In genomic region chr2:26329402-26329801, GRCm38 (mm10) we compare ENCODE assay signal across 8 mouse cellular contexts. TPM values are rescaled to one million over a fixed set of nuclear protein-coding genes. Genes with fewer than 3 reads are reported as not detected.
DNase-seq lines count a peak whose midpoint lies in the region; ATAC-seq and TF ChIP-seq lines count a peak whose summit lies in the region.

No protein-coding gene starts in this region.

- H3K4me2 ChIP-seq in heart, embryonic 16.5 days (ENCODE audit: low read depth, low read length) = no peak overlapping the region
- no peak overlapping the region for H3K4me2 ChIP-seq in liver, postnatal 0 days (ENCODE audit: low read depth, low read length)

- H3K36me3 ChIP-seq in heart, embryonic 16.5 days (ENCODE audit: control insufficient read depth, insufficient read depth) = peaks cover 24% of the 10 kb centered on the region
- peaks cover 3% of the 10 kb centered on the region for H3K36me3 ChIP-seq in liver, postnatal 0 days (replicated peaks; ENCODE audit: insufficient read depth, low read length)

- 50% methylated on average over 8 of the region's 8 CpGs for WGBS in heart, embryonic 16.5 days
- WGBS in liver, postnatal 0 days (ENCODE audit: insufficient replicate concordance) = 73% methylated on average over 8 of the region's 8 CpGs

- DNase-seq in cerebellum, adult 11-12 months = peak; percentile 66
- DNase-seq in cerebellum, adult 11 months = no peak
- DNase-seq in lung, postnatal 36 days = peak; percentile 27
- DNase-seq in lung, postnatal 4 days = no peak
- DNase-seq in liver, postnatal 0 days = no peak
- DNase-seq in lung, postnatal 14 days = no peak
- DNase-seq in testis, postnatal 10 days (ENCODE audit: low spot score) = no peak

- peaks cover 27% of the 10 kb centered on the region for H3K4me1 ChIP-seq in heart, embryonic 16.5 days (ENCODE audit: control insufficient read depth, insufficient read depth, low read length)
- H3K4me1 ChIP-seq in liver, postnatal 0 days (ENCODE audit: insufficient read depth) = no peaks in the 10 kb centered on the region

- TF ChIP-seq EP300 in liver, postnatal 0 days (IDR thresholded peaks at IDR 0.05; ENCODE audit: low read depth) = no peak

- H3K9me3 ChIP-seq in heart, embryonic 16.5 days (replicated peaks; ENCODE audit: control insufficient read depth, low read length) = no peaks in the 10 kb centered on the region
- H3K9me3 ChIP-seq in liver, postnatal 0 days (ENCODE audit: low read length) = no peaks in the 10 kb centered on the region

- peak overlapping the region; percentile 82 for H3K27ac ChIP-seq in heart, embryonic 16.5 days (ENCODE audit: low read length)
- H3K27ac ChIP-seq in liver, postnatal 0 days (ENCODE audit: low read depth) = no peak overlapping the region

- ATAC-seq in heart, embryonic 16.5 days (replicated peaks; ENCODE audit: extremely low read depth, insufficient read depth, low FRiP score) = peak; percentile 85
- ATAC-seq in liver, postnatal 0 days = peak; percentile 12; the same call in 1 of the 2 replicates

- H3K9ac ChIP-seq in heart, embryonic 16.5 days (ENCODE audit: low read length) = peak overlapping the region; percentile 18
- no peak overlapping the region for H3K9ac ChIP-seq in liver, postnatal 0 days (replicated peaks)

- no peak overlapping the region for H3K4me3 ChIP-seq in heart, embryonic 16.5 days (ENCODE audit: low read length)
- H3K4me3 ChIP-seq in liver, postnatal 0 days (ENCODE audit: low read depth, low read length) = no peak overlapping the region

- H3K27me3 ChIP-seq in heart, embryonic 16.5 days (ENCODE audit: control insufficient read depth, insufficient read depth, low read length) = no peaks in the 10 kb centered on the region
- H3K27me3 ChIP-seq in liver, postnatal 0 days (ENCODE audit: insufficient read depth, low read length) = no peaks in the 10 kb centered on the region

- TF ChIP-seq CTCF in liver, postnatal 0 days (IDR thresholded peaks at IDR 0.05; ENCODE audit: low read depth) = no peak

RNA-seq across cellular contexts. Expression of gene Gpsm1, which starts 14.1 kb away (rescaled TPM):
- 102 and 104 TPM in 2 replicates for polyA plus RNA-seq in heart, embryonic 16.5 days (2015; fragmentation: Nextera tagmentation; extraction: Ambion mirVana)
- 1.9 TPM in 2 replicates for polyA plus RNA-seq in liver, postnatal 0 days (2015; fragmentation: Nextera tagmentation; extraction: Ambion mirVana)

RNA-seq across cellular contexts. Expression of gene Dnlz, which starts 22.5 kb away (rescaled TPM):
- polyA plus RNA-seq in heart, embryonic 16.5 days (2015; fragmentation: Nextera tagmentation; extraction: Ambion mirVana) = 23.1 and 24.9 TPM in 2 replicates
- polyA plus RNA-seq in liver, postnatal 0 days (2015; fragmentation: Nextera tagmentation; extraction: Ambion mirVana) = 7.5 and 7.9 TPM in 2 replicates

RNA-seq across cellular contexts. Expression of gene Card9, which starts 31.3 kb away (rescaled TPM):
- polyA plus RNA-seq in heart, embryonic 16.5 days (2015; fragmentation: Nextera tagmentation; extraction: Ambion mirVana) = 1.0 and 1.2 TPM in 2 replicates
- 2.1 and 2.2 TPM in 2 replicates for polyA plus RNA-seq in liver, postnatal 0 days (2015; fragmentation: Nextera tagmentation; extraction: Ambion mirVana)

RNA-seq across cellular contexts. Expression of gene Ccdc187, which starts 35.0 kb away (rescaled TPM):
- polyA plus RNA-seq in heart, embryonic 16.5 days (2015; fragmentation: Nextera tagmentation; extraction: Ambion mirVana) = 0.10 and 0.13 TPM in 2 replicates
- polyA plus RNA-seq in liver, postnatal 0 days (2015; fragmentation: Nextera tagmentation; extraction: Ambion mirVana) = 0.01 TPM in 1 of 2 replicates, not detected in the other

RNA-seq across cellular contexts. Expression of gene Snapc4, which starts 51.1 kb away (rescaled TPM):
- 14.8 and 18.5 TPM in 2 replicates for polyA plus RNA-seq in heart, embryonic 16.5 days (2015; fragmentation: Nextera tagmentation; extraction: Ambion mirVana)
- polyA plus RNA-seq in liver, postnatal 0 days (2015; fragmentation: Nextera tagmentation; extraction: Ambion mirVana) = 5.0 and 5.5 TPM in 2 replicates

Comparison
In these comparisons a context has a peak if more than half of its experiments do, and no peak if none do; other contexts are left out.
1. DNase-seq: peak in cerebellum, adult 11-12 months (single experiment) and lung, postnatal 36 days (single experiment); none in cerebellum, adult 11 months (single experiment), lung, postnatal 4 days (0 of 2), liver, postnatal 0 days (single experiment), lung, postnatal 14 days (single experiment) and testis, postnatal 10 days (single experiment).
2. RNA of gene Gpsm1, which starts 14.1 kb away (polyA plus RNA-seq): 102 to 104 TPM in heart, embryonic 16.5 days; 1.9 TPM in liver, postnatal 0 days; every median in the first group is over 10 times any median in the second.